Mouse (Mus musculus) frontal cortex, postnatal 10 days (tissue): Measurements from ENCODE around the gene Mlip.
"Not testable (repeated sequence)": the region's sequence is repeated elsewhere in the genome, so short reads cannot be mapped to it uniquely, and the experiment has no call there.

Experiments
- DNase-seq, 2 experiments: peaks; one replicate each; pipeline ENCODE4 v3.0.0; 2022; ENCODE audit warnings: low spot score in 2 of 2, mixed read lengths in 1 of 2

Mlip gene

DNA sequence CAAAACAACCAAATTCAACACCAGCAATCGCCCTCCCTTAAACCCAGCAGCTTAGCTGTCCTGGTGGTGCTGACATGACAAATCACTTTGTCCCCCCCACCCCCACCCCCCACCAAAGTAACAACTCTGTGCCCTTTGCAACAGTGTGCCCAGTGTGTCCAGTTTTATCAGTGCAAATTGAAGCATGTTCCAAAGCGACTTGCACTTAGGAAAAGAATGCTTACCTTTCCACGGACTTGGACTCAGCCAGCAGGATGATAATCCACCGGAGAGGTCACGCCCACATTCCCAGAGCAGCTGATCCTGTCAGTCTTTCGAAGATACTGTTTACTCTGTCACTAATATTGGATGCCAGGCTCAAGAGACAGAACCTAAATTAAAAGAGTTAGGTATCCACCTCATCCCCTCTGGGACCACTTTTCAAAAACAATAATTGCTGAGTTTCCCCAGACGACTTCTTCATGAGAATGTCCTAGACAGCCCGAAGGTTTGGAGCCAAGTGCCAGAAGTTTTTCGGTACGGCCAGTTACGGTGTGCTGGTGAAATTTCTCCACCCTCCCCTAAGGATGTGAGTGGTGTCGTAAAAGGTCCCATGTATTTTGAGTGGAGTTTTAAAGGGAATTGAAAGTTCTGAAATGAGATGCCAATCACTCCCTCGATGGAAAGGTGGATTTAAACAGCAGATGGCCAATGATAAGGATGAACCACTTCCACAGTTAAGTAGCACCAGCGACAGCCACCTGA is at the start of gene Mlip:
TSS of gene Mlip (minus strand) at position 538 of the 744 bp plus-strand sequence.
- no peak for DNase-seq

DNA sequence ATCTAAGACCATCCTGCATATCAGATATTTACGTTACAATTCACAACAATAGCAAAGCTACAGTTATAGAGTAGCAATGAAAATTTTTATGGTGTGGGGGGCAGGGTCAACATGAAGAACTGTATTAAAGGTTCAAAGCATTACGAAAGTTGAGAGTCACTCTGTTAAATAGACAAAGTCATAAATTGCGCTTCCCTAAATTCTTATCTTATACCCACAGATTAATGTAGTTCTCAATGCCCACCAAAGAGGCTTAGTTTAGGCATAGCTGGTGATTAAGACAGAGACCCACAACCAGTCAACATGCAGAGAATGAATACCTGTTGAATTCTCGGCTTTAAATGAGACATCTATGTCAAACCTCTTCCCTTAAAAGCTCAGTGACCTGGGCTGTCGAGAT is 47.0 kb upstream of the Mlip start:
- no peak for DNase-seq

DNA sequence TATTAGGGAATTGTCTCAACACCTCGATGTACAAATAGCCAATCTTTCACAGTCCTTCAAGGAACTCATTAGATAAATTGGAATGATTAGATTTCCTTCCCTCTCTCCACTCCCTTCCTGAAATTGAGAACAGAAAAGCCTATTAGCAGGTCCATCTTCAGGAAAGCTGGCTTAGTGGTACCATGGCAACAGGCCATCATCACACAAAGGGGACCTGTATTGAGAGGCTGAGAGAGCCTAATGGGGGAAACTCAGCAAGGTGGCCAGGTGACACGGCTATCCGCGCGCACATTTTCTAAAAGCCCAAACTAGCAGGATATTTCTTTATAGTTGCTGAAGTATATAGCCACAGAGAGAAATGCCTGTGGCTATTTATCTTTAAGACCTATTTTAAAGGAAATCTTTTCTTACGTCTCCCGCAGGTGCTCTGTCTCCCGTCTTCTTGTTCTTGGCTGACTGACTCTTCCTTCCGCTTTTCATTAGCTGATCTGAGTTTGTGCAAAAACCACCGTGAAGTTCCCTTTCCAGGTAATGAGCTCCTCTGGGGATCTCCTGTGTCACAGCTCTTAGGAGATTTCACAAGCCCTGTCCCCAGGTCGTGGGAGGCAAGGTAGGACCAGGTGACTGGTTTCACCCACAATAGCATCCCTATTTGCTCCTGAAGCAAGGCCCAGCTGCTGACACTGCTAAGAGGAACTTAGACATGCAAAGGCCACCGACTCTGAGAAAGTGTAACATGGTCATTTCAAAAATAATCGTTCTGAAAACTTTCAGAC is 46.3 kb upstream of the Mlip start:
- no peak for DNase-seq

DNA sequence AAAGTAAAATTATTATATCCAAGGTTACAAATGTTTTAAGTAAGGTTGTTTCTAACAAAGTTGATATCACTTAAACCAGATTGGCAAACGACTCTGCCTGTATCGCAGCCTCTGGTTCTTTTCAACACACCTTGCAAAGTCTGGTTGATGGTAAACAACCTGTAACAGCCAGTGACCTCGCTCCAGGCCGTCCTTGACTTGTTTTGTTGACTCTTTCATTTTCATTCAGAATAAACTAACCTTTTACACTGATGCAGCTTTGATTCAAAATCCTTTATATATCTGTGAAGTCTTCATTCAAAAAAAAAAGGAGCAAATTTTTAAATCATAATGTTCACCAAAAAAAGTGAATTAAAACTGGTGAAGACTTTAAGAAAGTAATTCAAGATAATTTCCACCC is 44.3 kb upstream of the Mlip start:
- no peak for DNase-seq

DNA sequence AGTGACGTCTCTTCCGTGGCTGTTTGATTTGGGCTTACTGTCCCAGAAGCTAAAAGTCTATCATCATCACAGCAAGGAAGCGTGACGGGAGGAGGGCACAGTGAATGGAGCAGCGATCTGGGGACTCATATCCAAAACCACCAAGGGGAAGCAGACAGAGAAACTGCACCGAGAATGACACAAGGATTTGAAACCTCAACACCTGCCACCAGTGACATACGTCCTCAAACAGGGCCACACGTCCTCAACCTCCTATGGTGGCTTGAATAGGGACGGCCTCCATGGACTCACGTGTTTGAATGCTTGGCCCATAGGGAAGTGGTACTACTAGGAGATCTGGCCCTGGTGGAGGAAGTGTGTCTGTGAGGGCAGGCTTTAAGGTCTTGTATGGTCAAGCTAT is 38.5 kb upstream of the Mlip start:
- DNase-seq = no peak

DNA sequence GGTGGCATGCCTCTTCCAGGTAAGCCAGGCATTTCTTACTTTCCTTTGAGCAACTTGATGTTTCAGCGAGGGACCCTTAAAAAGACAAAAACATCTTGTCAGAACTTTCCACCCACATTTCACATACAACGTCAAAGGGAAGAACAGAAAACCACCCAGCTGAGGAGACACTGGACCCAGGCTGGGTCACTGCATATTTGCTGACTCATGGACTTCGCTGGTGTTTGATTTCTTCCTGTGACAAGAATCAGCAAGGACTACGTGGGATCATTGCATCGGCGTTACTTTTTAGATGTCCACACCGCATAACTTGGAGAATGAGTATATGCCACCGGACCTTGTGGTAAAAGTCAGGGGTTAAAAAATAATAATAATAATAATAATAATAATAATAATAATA is 36.2 kb upstream of the Mlip start:
- DNase-seq = no peak

DNA sequence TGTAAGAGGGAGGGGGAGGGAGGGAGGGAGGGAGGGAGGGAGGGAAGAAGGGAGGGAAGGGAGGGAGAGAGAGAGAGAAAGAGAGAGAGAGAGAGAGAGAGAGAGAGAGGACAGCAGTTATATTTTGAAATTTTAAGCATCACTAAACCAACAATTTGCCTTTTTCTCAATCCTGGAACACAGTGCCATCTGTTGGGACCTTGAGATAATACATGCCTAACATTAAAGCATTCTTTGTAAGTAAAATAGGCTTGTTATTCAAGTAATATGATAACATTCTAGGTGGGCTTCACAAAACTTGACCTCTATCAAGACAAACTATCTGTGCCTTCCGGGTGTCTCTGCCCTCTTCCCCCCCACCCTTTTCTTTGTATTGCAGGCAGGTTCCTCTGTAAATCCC is 34.0 kb upstream of the Mlip start:
- DNase-seq = no peak

DNA sequence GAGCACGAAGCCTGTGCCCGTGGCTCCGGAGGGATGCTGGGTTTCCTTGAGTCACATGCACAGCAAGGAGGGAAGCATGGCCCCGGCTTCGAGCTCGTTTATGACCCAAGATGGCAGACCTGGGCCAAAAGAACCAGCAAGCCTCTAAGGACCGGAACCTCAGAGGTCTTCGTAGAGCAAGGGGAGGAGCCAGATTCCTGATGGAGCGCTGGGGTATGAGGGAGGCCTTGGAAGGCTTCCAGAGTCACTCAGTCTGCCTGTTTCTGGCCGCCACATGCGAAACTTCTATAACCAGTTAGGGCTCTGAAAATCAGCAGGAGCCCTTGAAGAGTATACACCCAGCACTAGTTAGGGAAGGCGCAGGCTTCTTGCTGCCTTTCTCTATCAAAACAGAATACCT is 32.8 kb upstream of the Mlip start:
- no peak for DNase-seq

DNA sequence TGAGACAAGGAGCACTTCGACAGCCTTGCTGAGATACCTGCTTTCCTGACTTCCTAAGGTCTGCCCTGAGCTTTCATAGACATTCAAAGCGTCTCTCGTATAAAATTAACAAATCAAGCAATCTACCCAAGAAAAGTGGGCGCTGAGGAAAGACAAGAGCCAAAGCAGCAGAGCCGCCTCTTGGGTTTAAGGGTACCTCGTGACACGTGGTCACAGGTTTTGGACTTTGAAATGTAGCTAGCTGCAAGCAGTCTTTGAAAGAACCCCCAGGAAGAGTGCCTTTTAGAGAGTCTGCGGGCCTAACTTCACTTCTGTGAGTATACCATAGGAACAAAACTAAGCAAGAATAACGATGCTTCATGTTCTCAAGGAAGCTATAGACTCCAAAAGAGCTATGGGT is 31.9 kb upstream of the Mlip start:
- no peak for DNase-seq

DNA sequence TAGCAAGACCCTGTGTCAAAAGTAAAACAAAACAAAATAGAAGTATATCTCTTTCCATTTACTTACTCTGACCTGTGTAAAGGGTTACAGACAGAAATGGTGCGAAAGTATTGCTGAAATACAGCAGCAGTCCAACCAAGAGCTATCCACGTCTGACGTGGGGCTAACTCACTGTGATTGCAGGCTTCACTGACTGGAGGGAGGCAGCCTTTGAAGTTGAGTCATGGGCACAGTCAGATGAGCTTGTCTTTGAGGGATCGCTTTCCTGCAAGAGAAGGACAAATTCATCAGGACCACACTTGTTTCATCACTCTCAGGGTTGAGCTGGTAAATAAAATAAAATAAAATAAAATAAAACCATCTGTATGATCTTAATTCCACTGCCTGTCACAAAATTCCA is 31.2 kb upstream of the Mlip start:
- no peak for DNase-seq

DNA sequence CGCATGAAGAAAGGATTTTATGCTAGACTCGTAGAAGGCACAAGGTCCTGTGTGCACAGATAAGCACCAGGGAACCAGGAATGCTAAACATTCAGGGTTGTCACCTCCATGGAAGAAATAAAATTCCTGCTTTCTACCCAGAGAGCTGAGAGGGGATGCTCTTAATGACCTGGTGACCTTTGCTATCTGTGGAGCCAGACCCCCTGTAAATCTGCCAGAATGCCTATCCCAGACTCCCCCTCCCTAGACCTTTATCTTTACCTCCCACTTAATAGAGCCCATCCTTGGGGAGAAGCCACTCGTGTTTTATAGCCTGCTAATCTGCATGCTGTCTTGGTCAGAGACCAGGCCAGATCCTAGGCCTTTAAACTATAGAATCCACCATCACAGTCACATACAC is 29.7 kb upstream of the Mlip start:
- no peak for DNase-seq

DNA sequence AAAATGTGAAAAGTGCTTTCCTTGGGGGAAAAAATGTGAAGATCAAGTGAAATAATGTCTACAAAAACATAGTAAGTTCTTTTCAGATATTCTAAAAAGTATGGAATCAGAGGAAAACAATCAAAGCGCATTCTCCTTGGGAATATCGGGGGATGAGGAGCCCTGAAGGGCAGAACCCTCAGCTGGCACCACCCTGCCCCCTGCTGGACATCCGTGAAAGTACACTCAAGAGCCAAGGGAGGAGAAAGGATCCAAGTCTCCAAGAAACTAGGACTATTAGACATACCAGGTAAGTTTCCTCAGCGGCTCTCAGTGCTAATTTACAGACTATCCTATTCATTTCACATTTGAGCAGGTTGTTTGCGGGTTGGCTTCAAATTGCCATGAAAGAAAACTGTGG is 28.8 kb upstream of the Mlip start:
- DNase-seq = peak in 1 of 2 experiments; percentile 66

DNA sequence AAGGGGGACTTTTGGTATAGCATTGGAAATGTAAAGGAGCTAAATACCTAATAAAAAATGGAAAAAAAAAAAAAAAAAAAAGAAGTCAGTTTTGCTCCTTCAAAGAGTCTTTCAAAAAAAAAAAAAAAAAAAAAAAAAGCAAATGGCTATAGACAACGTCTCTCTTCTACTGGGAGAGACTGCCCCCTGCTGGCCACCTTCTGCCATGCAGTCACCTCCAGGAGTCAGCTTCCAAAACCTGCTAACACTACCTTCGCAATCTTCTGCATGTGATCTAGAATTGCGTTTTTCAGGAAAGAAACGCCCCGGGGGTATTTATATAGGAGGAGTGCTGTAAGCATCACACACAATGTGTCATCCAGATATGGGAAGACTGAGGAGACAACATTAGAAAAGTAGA is 26.9 kb upstream of the Mlip start:
- DNase-seq = peak; percentile 44 to 65

DNA sequence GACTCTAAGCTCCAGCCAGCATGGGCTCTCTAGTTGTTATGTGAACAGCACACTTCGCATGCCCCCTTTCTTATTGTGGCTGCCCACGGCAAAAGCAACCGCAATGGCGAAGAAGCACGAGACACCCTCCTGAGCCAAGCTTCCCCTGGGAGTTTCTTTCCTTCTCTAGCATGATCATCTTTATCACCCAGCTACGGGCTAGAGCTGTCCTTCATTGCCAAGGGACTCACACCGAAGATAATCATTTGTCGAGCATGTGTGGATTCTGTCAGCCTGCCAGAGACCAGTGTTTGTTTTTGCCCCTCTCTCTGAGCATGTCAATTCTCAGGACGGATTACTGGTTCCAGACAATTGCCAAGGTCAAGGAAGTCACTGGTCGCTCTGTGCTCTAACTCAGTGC is 24.9 kb upstream of the Mlip start:
- DNase-seq = no peak

DNA sequence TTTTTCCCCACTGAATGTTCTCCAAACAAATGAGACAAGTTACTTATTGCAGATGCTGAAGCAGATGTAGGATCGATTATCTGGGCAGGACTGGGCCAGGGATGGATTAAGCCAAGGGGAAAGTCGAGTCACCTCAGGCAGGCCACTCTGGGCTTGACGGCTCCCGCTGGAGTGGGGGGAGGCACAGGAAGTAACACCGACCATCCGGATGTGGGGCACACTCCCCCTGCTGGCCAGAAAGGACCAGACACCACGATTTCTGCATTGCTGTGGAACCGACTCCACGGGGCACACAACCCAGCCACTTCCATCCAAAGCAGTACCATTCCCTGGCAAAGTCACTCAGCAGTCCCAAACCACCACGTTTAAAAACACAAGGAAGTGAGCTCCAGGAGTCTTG is 24.3 kb upstream of the Mlip start:
- peak in 1 of 2 experiments; percentile 22 for DNase-seq

DNA sequence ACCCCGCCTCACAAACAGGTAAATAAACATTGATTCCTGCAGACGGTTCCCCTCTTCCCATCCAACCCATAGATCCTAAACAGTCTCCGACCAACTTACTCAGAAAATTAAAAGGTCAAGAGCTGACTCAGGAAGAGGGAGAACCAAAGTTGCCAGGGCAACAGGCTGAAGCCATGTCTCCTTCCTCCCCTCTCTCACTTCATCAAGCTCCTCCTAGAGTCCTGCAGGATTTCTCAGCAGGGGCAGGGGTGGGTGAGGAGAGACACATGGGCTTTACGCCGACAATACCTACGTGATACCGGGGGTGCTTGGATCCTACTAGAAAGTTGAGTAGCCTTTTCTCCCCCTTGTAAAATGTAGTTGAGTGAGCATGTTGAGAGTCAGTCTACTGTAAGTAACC is 23.8 kb upstream of the Mlip start:
- no peak for DNase-seq

DNA sequence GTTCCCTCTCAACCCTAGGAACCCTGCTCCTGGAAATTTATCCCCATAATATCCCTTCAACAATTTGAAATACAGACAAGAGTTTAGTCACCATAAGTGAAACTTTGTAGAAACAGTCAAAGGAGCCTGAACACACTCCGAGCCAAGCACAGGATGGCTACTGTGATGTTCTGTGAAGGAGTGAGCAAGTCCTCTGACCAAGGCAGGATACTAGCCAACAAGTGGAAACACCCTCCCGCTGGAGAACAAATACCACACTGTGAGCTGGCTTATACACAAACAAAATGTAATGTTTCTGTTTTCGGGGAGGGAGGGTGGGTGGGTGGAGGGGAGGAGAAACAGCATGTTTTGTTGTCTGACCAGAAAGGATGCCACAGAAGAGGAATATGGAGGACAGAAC is 17.9 kb upstream of the Mlip start:
- no peak for DNase-seq

DNA sequence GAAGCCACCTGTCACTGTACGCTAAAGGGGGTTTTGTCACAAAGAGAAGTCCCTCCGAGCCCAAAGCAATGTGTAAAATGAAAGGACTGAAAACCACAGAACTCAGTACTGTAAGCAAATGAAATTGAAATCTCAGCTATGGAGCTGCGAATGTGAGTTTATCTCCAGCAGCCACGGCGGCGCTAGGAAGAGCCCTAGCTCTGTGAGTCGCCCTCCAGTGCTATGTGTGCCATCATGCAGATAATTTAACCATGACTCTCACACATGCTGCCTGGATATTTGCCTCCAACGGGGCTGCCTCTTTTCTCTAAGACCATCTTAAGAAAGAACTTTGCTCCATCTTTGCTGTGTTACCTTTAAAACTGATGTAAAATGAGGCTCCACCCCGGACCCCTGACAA is 16.5 kb upstream of the Mlip start:
- DNase-seq = no peak

DNA sequence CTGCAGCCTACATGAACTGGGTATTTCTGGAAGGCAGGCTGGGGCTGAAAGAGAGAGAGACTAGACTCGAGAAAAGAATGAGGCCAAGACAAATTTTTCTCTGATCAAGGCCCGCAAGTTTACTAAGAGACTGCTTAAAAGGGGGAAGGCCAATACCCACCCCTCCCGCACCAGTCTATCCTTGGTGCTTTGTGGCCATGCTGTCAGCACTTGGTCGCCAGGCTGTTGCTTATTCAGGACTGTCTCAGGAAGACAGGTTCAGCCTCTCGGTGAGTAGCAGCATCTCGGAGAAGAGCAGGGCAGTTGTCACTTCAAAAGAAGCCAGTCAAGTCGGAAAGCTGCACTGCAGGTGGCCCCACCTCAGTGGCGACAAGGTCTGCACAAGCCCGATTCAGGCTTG is 11.9 kb upstream of the Mlip start:
- not testable (repeated sequence) for DNase-seq

DNA sequence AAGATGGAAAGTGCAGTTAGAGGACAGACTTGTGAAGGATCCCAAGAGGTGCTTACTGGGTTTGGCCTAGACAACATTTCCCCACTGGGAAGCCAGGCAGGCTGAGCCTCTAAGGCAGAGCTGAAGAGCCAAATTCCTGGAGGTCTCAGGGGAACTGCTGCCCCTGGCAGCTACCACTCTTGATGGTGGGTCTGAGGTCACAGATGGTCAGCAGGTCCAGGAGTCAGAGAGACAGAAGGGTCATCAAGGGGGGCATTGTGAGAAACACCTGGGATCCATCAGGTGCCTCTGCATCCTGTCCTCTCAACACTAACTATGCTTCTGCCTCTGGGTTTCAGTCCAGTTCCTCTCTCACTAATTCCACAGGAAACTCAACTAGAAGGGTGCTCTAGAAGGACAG is 10.1 kb upstream of the Mlip start:
- no peak for DNase-seq

DNA sequence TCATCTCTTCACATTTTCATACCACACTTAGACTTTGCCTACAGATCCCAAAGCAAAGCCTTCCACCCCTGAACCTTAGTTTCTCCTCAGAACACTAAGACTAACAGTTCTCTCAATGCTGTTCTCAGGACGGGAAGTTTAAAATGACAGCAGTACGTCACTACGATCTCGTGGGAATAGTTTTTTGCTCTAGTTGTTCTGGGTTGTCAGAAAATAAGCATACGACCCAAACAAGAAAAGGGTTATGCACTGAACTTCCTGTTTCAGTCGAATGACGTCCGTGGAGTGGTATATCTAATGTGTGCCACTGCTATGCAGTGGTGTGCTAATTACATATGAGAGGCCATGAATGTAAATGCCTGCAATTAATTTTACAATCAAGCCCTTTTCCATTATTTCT is 7.9 kb upstream of the Mlip start:
- DNase-seq = no peak

DNA sequence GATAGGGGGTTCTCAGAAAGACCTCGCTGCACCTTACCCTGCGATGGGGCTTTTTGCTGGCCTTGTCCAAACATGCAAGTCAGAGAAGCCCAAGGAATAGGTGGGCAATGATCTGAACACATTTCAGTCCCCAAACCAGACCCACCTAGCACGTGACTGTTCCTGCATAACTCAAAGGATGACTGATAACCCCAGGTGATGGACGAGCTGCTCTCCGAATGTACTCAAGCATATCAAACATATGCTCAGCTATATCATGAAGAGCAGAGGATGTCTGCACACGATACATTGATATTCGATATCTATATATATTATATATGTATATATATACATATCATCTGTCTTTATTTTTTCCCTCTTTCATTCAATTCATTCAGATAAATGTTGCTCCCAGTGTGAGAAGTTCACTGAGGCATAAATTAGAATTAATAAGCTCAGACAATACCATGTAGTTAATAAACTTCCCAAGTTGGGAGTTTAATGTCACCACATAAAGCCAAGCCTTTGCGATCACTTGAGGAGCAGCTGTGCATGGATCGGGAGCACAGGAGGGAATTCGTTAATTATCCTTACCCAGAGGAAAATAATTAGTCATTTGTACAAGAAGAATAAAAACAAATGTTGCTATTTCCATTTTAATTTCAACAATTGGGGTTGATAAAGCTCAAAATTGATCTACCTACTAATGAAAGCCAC is 6.7 kb upstream of the Mlip start:
- DNase-seq = no peak

DNA sequence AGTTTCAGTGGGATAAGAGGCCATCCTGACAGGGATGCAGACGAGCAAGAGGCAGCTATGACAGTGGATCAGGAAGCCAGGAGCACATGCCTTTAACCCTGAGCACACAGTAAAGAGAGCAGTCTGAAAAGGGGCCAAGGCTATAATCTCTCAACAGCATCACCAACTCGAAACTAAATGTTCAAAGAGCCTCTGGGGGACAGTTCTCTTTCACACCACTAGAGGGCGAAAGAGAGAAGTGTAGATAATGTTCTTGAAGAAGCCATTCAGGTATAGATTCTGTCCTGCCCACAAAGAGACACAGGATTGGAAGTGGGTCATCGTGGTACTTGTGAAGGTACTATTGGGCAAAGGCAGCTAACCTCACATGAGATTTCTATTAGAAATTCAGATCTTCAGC is 1.2 kb upstream of the Mlip start:
- DNase-seq = no peak
